Mouse (Mus musculus) bone marrow, adult 2 months (tissue): ENCODE results near the gene Synpo2l.
"Not testable (repeated sequence)": the region's sequence is repeated elsewhere in the genome, so short reads cannot be mapped to it uniquely, and the experiment has no call there.

ENCODE experiments used
- CTCF ChIP-seq: fragments of 200-500 bp; IDR thresholded peaks from 2 replicates; pipeline ENCODE4 v1.5.1; 2011; ENCODE audit warnings: low read length, control low read depth; ENCODE audit not compliant: control insufficient read depth, insufficient read depth
- POLR2A ChIP-seq: fragments of 200-500 bp; IDR thresholded peaks from 2 replicates; pipeline ENCODE4 v1.6.1; 2011; ENCODE audit warnings: low read depth, mild to moderate bottlenecking, control low read depth, low read length, borderline replicate concordance; ENCODE audit not compliant: control insufficient read depth

- TF ChIP-seq CTCF, POLR2A: not testable (repeated sequence)
Measured at GRCm38 (mm10) chr14:20636968-20637367, 31.2 kb downstream of the Synpo2l start.
